7 mouse cellular contexts compared by ENCODE assay signal in the genomic region with DNA sequence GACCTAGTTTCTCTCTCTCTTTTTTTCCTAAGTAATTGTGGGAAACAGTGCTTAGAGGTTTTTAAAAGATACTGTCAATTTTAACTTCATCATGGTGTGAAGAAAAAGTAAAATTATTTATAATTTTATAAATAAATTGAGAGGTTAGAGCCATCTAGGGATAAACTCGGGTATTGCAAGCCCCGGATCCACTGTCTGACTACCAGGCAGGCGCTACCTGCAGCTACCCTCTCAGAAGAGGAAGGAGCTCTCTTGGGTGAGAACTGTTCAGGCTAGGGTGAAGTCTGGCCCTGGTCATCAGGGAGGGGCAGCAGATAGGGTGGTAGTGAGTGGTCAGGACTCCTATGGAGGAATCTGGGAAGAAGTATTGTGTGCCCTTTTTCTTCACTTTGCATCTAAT.
DNase-seq lines count a peak whose midpoint lies in the region; ATAC-seq lines count a peak whose summit lies in the region.

No protein-coding gene starts in this region.

- H3K4me3 ChIP-seq in stomach, embryonic 16.5 days (replicated peaks; ENCODE audit: low read length), result no peak overlapping the region

- H3K4me2 ChIP-seq in stomach, embryonic 16.5 days (ENCODE audit: low read depth, low read length), result no peak overlapping the region

- intact Hi-C loops in heart, postnatal 14 days (cut with DNase I), result loop anchor here (2.0 to 5.0 kb wide), 3 partner anchors 62 to 358 kb away; no protein-coding TSS in a partner anchor
- intact Hi-C loops in heart, postnatal 25 days (cut with DNase I), result loop anchor here (2.0 to 10.0 kb wide), 3 partner anchors 62 to 160 kb away; no protein-coding TSS in a partner anchor

- H3K27me3 ChIP-seq in stomach, embryonic 16.5 days (ENCODE audit: control insufficient read depth, insufficient read depth, low read length), result no peaks in the 10 kb centered on the region

- no peaks in the 10 kb centered on the region for H3K9me3 ChIP-seq in stomach, embryonic 16.5 days (replicated peaks; ENCODE audit: control insufficient read depth, low read length)

- 17% methylated on average over 3 of the region's 3 CpGs for WGBS in stomach, embryonic 16.5 days

- no peak overlapping the region for H3K9ac ChIP-seq in stomach, embryonic 16.5 days (ENCODE audit: low read length)

- no peaks in the 10 kb centered on the region for H3K36me3 ChIP-seq in stomach, embryonic 16.5 days (ENCODE audit: control insufficient read depth, insufficient read depth, low read length)

- H3K4me1 ChIP-seq in stomach, embryonic 16.5 days (ENCODE audit: control insufficient read depth, insufficient read depth, low read length), result no peaks in the 10 kb centered on the region

- peak; percentile 49 for ATAC-seq in activated CD4-positive, CD25-positive, alpha-beta regulatory T cell, adult 4 months
- ATAC-seq in stomach, embryonic 16.5 days (ENCODE audit: insufficient read depth, low FRiP score), result peak; percentile 40; the same call in 1 of the 2 replicates

- peak; percentile 39 to 62 for DNase-seq in heart, postnatal 14 days
- no peak for DNase-seq in heart, postnatal 25 days (ENCODE audit: low spot score)
- peak; percentile 68 to 73 for DNase-seq in right cerebral cortex, adult 2 months (ENCODE audit: low spot score in 2 of 2)
- DNase-seq in right cerebral cortex, postnatal 36 days (ENCODE audit: low spot score in 2 of 2), result no peak
- DNase-seq in kidney, postnatal 14 days, result peak; percentile 72

- H3K27ac ChIP-seq in stomach, embryonic 16.5 days (ENCODE audit: low read length), result no peak overlapping the region

Comparison
In these comparisons a context has a peak if more than half of its experiments do, and no peak if none do; other contexts are left out.
1. DNase-seq: peak in heart, postnatal 14 days (2 of 2), right cerebral cortex, adult 2 months (2 of 2) and kidney, postnatal 14 days (single experiment); none in heart, postnatal 25 days (single experiment) and right cerebral cortex, postnatal 36 days (0 of 2).